Comparison of ENCODE assay signal across 20 mouse cellular contexts in genomic region chr17:45948314-45948935, GRCm38 (mm10).
"Had no signal": no experiment of that assay in that cellular context is flagged by ENCODE, and none has a peak within 500 bp of the region (broad histone marks: within the 10 kb centered on the region; RNA-seq: fewer than 3 reads in every experiment).

No protein-coding gene starts in this region.

- H3K36me3 ChIP-seq: limb, embryonic 10.5 days; limb, embryonic 13.5 days; lung, embryonic 15.5 days; neural tube, embryonic 12.5 days; neural tube, embryonic 15.5 days; stomach, embryonic 15.5 days had no signal

- DNase-seq: kidney, adult 18-20 months; kidney, adult 9 months; kidney, postnatal 14 days; kidney, postnatal 4 days; lung, postnatal 14 days; midbrain, embryonic 14.5 days; retina, postnatal 1 day; right cerebral cortex, postnatal 25 days; spleen, adult 18-20 months; thymus, postnatal 36 days had no signal

- H3K27me3 ChIP-seq: limb, embryonic 13.5 days; lung, embryonic 15.5 days; neural tube, embryonic 12.5 days; neural tube, embryonic 15.5 days; stomach, embryonic 15.5 days had no signal

- H3K9ac ChIP-seq: limb, embryonic 13.5 days; lung, embryonic 15.5 days; neural tube, embryonic 12.5 days; neural tube, embryonic 15.5 days; stomach, embryonic 15.5 days had no signal

- ATAC-seq: hindbrain, postnatal 0 days; inflammation-experienced regulatory T-cells, adult 6 months had no signal

- H3K9me3 ChIP-seq: limb, embryonic 10.5 days; limb, embryonic 13.5 days; lung, embryonic 15.5 days; neural tube, embryonic 12.5 days; neural tube, embryonic 15.5 days; stomach, embryonic 15.5 days had no signal

- H3K27ac ChIP-seq: hindbrain, postnatal 0 days; limb, embryonic 10.5 days; limb, embryonic 13.5 days; lung, embryonic 15.5 days; macrophage; neural tube, embryonic 12.5 days; neural tube, embryonic 15.5 days; stomach, embryonic 15.5 days had no signal

- H3K4me3 ChIP-seq: limb, embryonic 10.5 days; limb, embryonic 13.5 days; lung, embryonic 15.5 days; neural tube, embryonic 12.5 days; neural tube, embryonic 15.5 days; stomach, embryonic 15.5 days had no signal

- H3K4me2 ChIP-seq: limb, embryonic 13.5 days; lung, embryonic 15.5 days; midbrain, embryonic 11.5 days; neural tube, embryonic 12.5 days; neural tube, embryonic 15.5 days; stomach, embryonic 15.5 days had no signal

- H3K4me1 ChIP-seq: neural tube, embryonic 12.5 days; neural tube, embryonic 15.5 days; stomach, embryonic 15.5 days had no signal
